Mouse (Mus musculus): ENCODE results near the gene Eva1c.
"Not testable (repeated sequence)": the region's sequence is repeated elsewhere in the genome, so short reads cannot be mapped to it uniquely, and the experiment has no call there.

The Eva1c gene

GRCm38 (mm10) chr16:90823986-90824385, 2.5 kb upstream of the Eva1c start:
- not testable (repeated sequence) for DNase-seq (ENCODE audit: low read depth in 2 of 2, low spot score in 2 of 2)

GRCm38 (mm10) chr16:90826041-90826440, 478 bp upstream of the Eva1c start:
- DNase-seq (ENCODE audit: low read depth in 2 of 2, low spot score in 2 of 2), result no peak

- no peak for DNase-seq (ENCODE audit: low read depth in 2 of 2, low spot score in 2 of 2)
These were observed 979 bp downstream of the Eva1c start for GRCm38 (mm10) chr16:90827498-90827897.

GRCm38 (mm10) chr16:90829136-90829535, 2.6 kb downstream of the Eva1c start:
- no peak for DNase-seq (ENCODE audit: low read depth in 2 of 2, low spot score in 2 of 2)

GRCm38 (mm10) chr16:90829894-90830685, 3.6 kb downstream of the Eva1c start:
- DNase-seq (ENCODE audit: low read depth in 2 of 2, low spot score in 2 of 2), result peak in 1 of 2 experiments; percentile 15

- DNase-seq (ENCODE audit: low read depth in 2 of 2, low spot score in 2 of 2), result no peak
These were observed 4.3 kb downstream of the Eva1c start for GRCm38 (mm10) chr16:90830686-90831439.

GRCm38 (mm10) chr16:90831676-90832075, 5.2 kb downstream of the Eva1c start:
- no peak for DNase-seq (ENCODE audit: low read depth in 2 of 2, low spot score in 2 of 2)

GRCm38 (mm10) chr16:90832495-90832894, 6.0 kb downstream of the Eva1c start:
- no peak for DNase-seq (ENCODE audit: low read depth in 2 of 2, low spot score in 2 of 2)

GRCm38 (mm10) chr16:90833041-90833791, 6.7 kb downstream of the Eva1c start:
- no peak for DNase-seq (ENCODE audit: low read depth in 2 of 2, low spot score in 2 of 2)

- DNase-seq (ENCODE audit: low read depth in 2 of 2, low spot score in 2 of 2), result no peak
These were observed 10.9 kb downstream of the Eva1c start for GRCm38 (mm10) chr16:90837431-90837830.

GRCm38 (mm10) chr16:90842164-90842563, 15.6 kb downstream of the Eva1c start:
- no peak for DNase-seq (ENCODE audit: low read depth in 2 of 2, low spot score in 2 of 2)

- no peak for DNase-seq (ENCODE audit: low read depth in 2 of 2, low spot score in 2 of 2)
These were observed 18.5 kb downstream of the Eva1c start for GRCm38 (mm10) chr16:90845038-90845437.

GRCm38 (mm10) chr16:90845591-90845990, 19.1 kb downstream of the Eva1c start:
- DNase-seq (ENCODE audit: low read depth in 2 of 2, low spot score in 2 of 2), result no peak

- no peak for DNase-seq (ENCODE audit: low read depth in 2 of 2, low spot score in 2 of 2)
These were observed 22.2 kb downstream of the Eva1c start for GRCm38 (mm10) chr16:90848697-90849096.

- no peak for DNase-seq (ENCODE audit: low read depth in 2 of 2, low spot score in 2 of 2)
These were observed 22.7 kb downstream of the Eva1c start for GRCm38 (mm10) chr16:90849262-90849661.

GRCm38 (mm10) chr16:90850881-90851280, 24.4 kb downstream of the Eva1c start:
- no peak for DNase-seq (ENCODE audit: low read depth in 2 of 2, low spot score in 2 of 2)

GRCm38 (mm10) chr16:90851621-90852334, 25.3 kb downstream of the Eva1c start:
- DNase-seq (ENCODE audit: low read depth in 2 of 2, low spot score in 2 of 2), result no peak

GRCm38 (mm10) chr16:90856552-90857200, 30.2 kb downstream of the Eva1c start:
- DNase-seq (ENCODE audit: low read depth in 2 of 2, low spot score in 2 of 2), result no peak

- no peak for DNase-seq (ENCODE audit: low read depth in 2 of 2, low spot score in 2 of 2)
These were observed 31.7 kb downstream of the Eva1c start for GRCm38 (mm10) chr16:90858206-90858605.

GRCm38 (mm10) chr16:90863036-90863435, 36.5 kb downstream of the Eva1c start:
- no peak for DNase-seq (ENCODE audit: low read depth in 2 of 2, low spot score in 2 of 2)
